Mouse (Mus musculus): ENCODE results near the gene 1700001C02Rik. TPM values are rescaled to one million over a fixed set of nuclear protein-coding genes. Genes with fewer than 3 reads are reported as not detected.

The 1700001C02Rik gene
- polyA plus RNA-seq, 1 experiment = not detected

GRCm38 (mm10) chr5:30490845-30491244, 25.0 kb downstream of the 1700001C02Rik start:
- Histone ChIP-seq H3K27ac (ENCODE audit: insufficient read depth, low read length) (no peak overlapping the region), H3K4me3 (ENCODE audit: insufficient read depth, low read length) (no peak overlapping the region), H3K4me1 (ENCODE audit: control insufficient read depth, insufficient read depth, low read length) (peaks cover 16% of the 10 kb centered on the region)
- TF ChIP-seq CTCF (IDR thresholded peaks at IDR 0.05; ENCODE audit: borderline replicate concordance, insufficient read depth, low read length) = no peak
- no peak for TF ChIP-seq POLR2A (IDR thresholded peaks at IDR 0.05; ENCODE audit: low read depth, low read length)

- Histone ChIP-seq H3K4me3 (ENCODE audit: insufficient read depth, low read length) (no peak overlapping the region), H3K4me1 (ENCODE audit: control insufficient read depth, insufficient read depth, low read length) (peaks cover 16% of the 10 kb centered on the region), H3K27ac (ENCODE audit: insufficient read depth, low read length) (no peak overlapping the region)
- no peak for TF ChIP-seq POLR2A (IDR thresholded peaks at IDR 0.05; ENCODE audit: low read depth, low read length)
- no peak for TF ChIP-seq CTCF (IDR thresholded peaks at IDR 0.05; ENCODE audit: borderline replicate concordance, insufficient read depth, low read length)
Observed at GRCm38 (mm10) chr5:30493723-30494122, 27.9 kb downstream of the 1700001C02Rik start.

GRCm38 (mm10) chr5:30494606-30495005, 28.8 kb downstream of the 1700001C02Rik start:
- peak overlapping the region; percentile 56; the same call in 1 of the 2 replicates for H3K27ac ChIP-seq (ENCODE audit: insufficient read depth, low read length)
- no peak overlapping the region for H3K4me3 ChIP-seq (ENCODE audit: insufficient read depth, low read length)
- TF ChIP-seq CTCF (IDR thresholded peaks at IDR 0.05; ENCODE audit: borderline replicate concordance, insufficient read depth, low read length) (no peak), POLR2A (IDR thresholded peaks at IDR 0.05; ENCODE audit: low read depth, low read length) (no peak)
- peaks cover 16% of the 10 kb centered on the region for H3K4me1 ChIP-seq (ENCODE audit: control insufficient read depth, insufficient read depth, low read length)

GRCm38 (mm10) chr5:30495288-30495687, 29.4 kb downstream of the 1700001C02Rik start:
- Histone ChIP-seq H3K4me1 (ENCODE audit: control insufficient read depth, insufficient read depth, low read length) (peaks cover 13% of the 10 kb centered on the region), H3K27ac (ENCODE audit: insufficient read depth, low read length) (0 out of 2 replicates have a peak overlapping the region, but pooled peaks have one; percentile 56), H3K4me3 (ENCODE audit: insufficient read depth, low read length) (no peak overlapping the region)
- TF ChIP-seq CTCF (IDR thresholded peaks at IDR 0.05; ENCODE audit: borderline replicate concordance, insufficient read depth, low read length) (no peak), POLR2A (IDR thresholded peaks at IDR 0.05; ENCODE audit: low read depth, low read length) (no peak)

GRCm38 (mm10) chr5:30496821-30497220, 31.0 kb downstream of the 1700001C02Rik start:
- Histone ChIP-seq H3K4me1 (ENCODE audit: control insufficient read depth, insufficient read depth, low read length) (peaks cover 5% of the 10 kb centered on the region; the same call in 1 of the 2 replicates), H3K27ac (ENCODE audit: insufficient read depth, low read length) (no peak overlapping the region), H3K4me3 (ENCODE audit: insufficient read depth, low read length) (no peak overlapping the region)
- TF ChIP-seq POLR2A (IDR thresholded peaks at IDR 0.05; ENCODE audit: low read depth, low read length) (no peak), CTCF (IDR thresholded peaks at IDR 0.05; ENCODE audit: borderline replicate concordance, insufficient read depth, low read length) (no peak)

- TF ChIP-seq CTCF (IDR thresholded peaks at IDR 0.05; ENCODE audit: borderline replicate concordance, insufficient read depth, low read length) (no peak), POLR2A (IDR thresholded peaks at IDR 0.05; ENCODE audit: low read depth, low read length) (no peak)
- H3K4me3 ChIP-seq (ENCODE audit: insufficient read depth, low read length) = no peak overlapping the region
- H3K27ac ChIP-seq (ENCODE audit: insufficient read depth, low read length) = no peak overlapping the region
- H3K4me1 ChIP-seq (ENCODE audit: control insufficient read depth, insufficient read depth, low read length) = peaks cover 5% of the 10 kb centered on the region; the same call in 1 of the 2 replicates
Observed at GRCm38 (mm10) chr5:30497299-30497698, 31.5 kb downstream of the 1700001C02Rik start.

- no peak overlapping the region for H3K4me3 ChIP-seq (ENCODE audit: insufficient read depth, low read length)
- TF ChIP-seq CTCF (IDR thresholded peaks at IDR 0.05; ENCODE audit: borderline replicate concordance, insufficient read depth, low read length) (no peak), POLR2A (IDR thresholded peaks at IDR 0.05; ENCODE audit: low read depth, low read length) (no peak)
- peaks cover 4% of the 10 kb centered on the region for H3K4me1 ChIP-seq (ENCODE audit: control insufficient read depth, insufficient read depth, low read length)
- no peak overlapping the region for H3K27ac ChIP-seq (ENCODE audit: insufficient read depth, low read length)
Observed at GRCm38 (mm10) chr5:30513111-30513510, 47.3 kb downstream of the 1700001C02Rik start.

GRCm38 (mm10) chr5:30516376-30516775, 50.5 kb downstream of the 1700001C02Rik start:
- no peak overlapping the region for H3K4me3 ChIP-seq (ENCODE audit: insufficient read depth, low read length)
- peak; percentile 73; the same call in 1 of the 2 replicates for TF ChIP-seq CTCF (IDR thresholded peaks at IDR 0.05; ENCODE audit: borderline replicate concordance, insufficient read depth, low read length)
- TF ChIP-seq POLR2A (IDR thresholded peaks at IDR 0.05; ENCODE audit: low read depth, low read length) = no peak

GRCm38 (mm10) chr5:30518108-30518507, 52.3 kb downstream of the 1700001C02Rik start:
- Histone ChIP-seq H3K4me1 (ENCODE audit: control insufficient read depth, insufficient read depth, low read length) (no peaks in the 10 kb centered on the region), H3K4me3 (ENCODE audit: insufficient read depth, low read length) (no peak overlapping the region), H3K27ac (ENCODE audit: insufficient read depth, low read length) (no peak overlapping the region)
- TF ChIP-seq POLR2A (IDR thresholded peaks at IDR 0.05; ENCODE audit: low read depth, low read length) (no peak), CTCF (IDR thresholded peaks at IDR 0.05; ENCODE audit: borderline replicate concordance, insufficient read depth, low read length) (no peak)

More at GRCm38 (mm10) chr5:30516376-30516775, 50.5 kb downstream of the 1700001C02Rik start:
- Histone ChIP-seq H3K4me1 (ENCODE audit: control insufficient read depth, insufficient read depth, low read length) (no peaks in the 10 kb centered on the region), H3K27ac (ENCODE audit: insufficient read depth, low read length) (no peak overlapping the region)

- TF ChIP-seq POLR2A (IDR thresholded peaks at IDR 0.05; ENCODE audit: low read depth, low read length) = no peak
- TF ChIP-seq CTCF (IDR thresholded peaks at IDR 0.05; ENCODE audit: borderline replicate concordance, insufficient read depth, low read length) = no peak
- Histone ChIP-seq H3K4me3 (ENCODE audit: insufficient read depth, low read length) (no peak overlapping the region), H3K4me1 (ENCODE audit: control insufficient read depth, insufficient read depth, low read length) (no peaks in the 10 kb centered on the region), H3K27ac (ENCODE audit: insufficient read depth, low read length) (no peak overlapping the region)
Observed at GRCm38 (mm10) chr5:30518547-30518946, 52.7 kb downstream of the 1700001C02Rik start.

All from embryonic fibroblast, embryonic 13.5 days (primary cell).